Mouse (Mus musculus): ENCODE data around the gene Chd3.

Chd3 gene

DNA sequence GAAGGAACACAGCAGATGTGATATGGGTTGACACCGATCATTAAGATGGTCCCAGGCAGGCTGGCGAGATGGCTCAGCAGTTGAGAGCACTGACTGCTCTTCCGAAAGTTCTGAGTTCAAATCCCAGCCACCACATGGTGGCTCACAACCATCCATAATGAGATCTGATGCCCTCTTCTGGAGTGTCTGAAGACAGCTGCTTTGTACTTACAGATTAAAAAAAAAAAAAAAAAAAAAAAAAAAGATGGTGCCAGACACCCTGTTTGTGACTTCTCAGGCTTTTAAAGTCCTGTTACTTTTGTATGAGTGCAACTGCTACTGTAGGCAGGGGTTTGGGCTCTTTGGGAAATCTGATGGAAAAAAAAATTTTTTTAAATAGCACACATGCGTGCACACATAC is 19.5 kb upstream of the Chd3 start:
- no peak for DNase-seq

DNA sequence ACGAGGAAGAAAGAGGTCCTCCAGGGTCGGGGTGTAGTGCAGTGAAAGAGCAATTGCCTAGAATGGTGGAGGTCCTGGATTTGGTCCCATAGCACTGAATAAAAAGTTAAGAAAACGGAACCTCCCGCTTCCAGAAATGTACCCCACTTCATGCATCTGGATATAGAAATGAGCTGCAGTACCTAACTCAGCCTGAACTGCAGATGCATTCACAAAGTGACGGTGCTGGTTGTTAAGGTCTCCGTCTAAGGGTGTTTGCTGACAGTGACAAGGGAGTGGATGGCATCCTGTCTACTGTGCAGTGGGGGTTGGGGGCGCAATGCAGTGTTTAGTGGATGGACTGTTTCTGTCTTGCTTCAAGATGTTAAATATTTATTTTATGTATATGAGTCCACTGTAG is 17.6 kb upstream of the Chd3 start:
- DNase-seq: no peak

DNA sequence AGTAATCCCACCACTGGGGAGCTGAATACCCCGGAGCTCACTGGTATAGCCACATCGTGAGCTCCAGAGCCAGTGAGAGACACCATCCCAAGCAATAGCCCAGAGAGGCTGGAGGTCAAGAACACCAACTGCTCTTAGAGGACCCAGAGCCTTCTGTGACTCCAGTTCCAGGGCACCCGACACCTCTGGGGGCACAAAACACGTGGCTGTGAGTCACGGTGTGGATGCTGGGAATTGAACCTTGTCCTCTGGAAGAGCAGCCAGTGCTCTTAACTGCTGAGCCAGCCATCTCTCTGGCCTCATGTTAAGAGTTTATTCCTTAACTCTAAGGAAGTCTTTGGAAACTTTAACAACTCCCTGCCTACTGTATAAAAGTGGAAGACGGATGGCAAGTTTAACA is 15.8 kb upstream of the Chd3 start:
- DNase-seq: peak; percentile 78

DNA sequence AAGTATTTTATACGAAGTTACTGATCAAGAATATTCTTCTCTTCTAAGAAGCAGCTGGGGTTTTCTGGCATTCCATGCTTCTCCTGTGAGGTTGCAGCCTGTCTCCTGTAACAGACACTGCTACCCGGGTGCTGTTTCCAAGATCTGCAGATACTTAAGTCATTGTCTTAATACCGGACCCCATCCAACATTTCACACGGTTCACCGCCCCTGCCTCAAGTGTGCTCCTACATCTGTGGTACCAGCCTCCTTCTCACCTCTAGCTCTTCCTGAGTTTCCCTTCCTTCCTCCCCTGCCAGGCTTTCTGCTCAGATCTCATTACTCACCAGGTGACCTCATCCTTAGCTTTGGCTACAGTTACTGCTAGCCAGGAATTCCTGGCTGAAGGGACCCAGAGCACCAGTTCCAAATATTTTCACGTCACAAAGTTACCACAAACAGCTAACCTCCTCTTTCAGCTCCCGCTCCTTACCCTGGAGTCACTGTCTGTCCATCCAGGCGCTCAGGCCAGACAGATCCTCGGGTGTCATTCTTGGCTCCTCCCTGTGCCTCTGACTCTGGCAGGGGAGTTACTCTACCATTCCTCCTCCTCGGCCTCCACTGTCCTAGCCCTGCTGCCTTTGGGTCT is 13.4 kb upstream of the Chd3 start:
- DNase-seq: peak; percentile 17

DNA sequence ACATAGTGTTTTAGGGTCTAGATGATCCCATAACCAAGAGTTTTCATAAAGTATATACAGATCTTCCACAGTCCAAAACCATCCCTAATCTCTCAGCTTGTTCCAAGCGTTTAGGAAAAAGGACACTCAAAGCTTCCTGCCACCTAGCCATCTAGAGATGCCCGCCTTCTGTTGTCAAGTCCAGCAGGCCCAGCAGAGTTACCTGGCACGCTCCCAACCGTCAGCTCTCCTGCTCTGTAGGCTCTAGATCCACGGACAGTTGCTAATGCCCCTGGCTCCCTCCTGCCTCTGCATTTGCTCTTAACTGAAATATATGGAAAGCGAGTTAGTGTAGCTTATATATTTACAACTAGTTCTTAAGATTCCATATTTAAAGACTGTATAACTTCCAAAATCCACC is 12.2 kb upstream of the Chd3 start:
- no peak for DNase-seq

DNA sequence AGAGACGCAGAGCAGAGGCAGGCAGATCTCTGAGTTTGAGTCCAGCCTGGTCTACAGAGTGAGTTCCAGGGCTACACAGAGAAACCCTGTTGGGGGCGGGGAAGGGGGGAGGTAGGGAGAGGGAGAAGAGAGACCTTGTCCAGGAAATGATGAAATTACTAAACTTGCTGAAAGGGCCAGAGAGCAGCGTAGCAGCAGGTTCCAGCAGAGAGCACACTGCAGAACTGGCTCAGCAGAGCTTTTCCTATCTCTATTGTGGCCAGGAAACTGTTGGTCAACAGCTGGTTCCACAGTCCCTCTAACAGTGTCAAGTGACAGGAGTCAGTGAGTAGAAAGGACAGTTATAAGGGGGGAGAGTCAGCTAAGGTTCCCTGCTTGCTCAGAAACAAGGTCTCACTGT is 10.4 kb upstream of the Chd3 start:
- no peak for DNase-seq

DNA sequence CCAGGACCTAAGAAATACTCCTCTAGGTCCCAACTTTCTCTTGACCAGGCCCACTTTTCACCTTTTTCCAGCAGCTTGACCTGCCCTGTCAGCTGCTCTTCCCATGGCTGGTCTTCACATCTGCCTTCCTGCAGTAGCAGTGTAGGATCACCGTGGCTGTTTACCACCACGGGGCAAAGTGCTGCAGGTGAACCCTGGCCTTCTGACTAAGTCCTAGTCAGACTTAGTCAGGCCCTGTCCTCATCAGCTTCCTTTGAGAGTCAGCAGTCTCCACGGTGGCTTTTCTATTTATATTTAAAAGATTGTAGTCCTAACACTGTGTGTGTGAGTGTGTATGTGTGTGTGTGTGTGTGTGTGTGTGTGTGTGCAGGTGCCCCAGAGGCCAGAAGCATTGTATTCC is 8.6 kb upstream of the Chd3 start:
- DNase-seq: peak; percentile 64

DNA sequence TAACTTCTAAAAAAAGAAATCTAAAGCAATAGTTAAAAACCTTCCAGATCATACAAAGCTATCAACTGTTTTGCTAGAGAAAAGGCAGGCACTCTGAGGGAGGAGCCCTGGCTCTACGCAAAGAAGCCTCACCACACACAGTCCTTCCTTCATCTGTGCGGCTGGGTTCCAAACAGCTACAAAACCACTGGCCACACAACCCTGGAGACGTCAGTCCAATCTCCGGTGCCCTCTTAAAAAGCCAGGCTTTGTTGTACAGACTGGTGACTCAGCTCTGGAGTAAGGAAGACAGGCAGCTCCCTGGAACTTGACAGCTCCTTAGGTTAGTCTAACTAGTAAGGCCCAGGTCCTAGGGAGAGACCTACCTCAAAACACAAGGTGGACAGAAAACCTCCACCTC is 6.4 kb upstream of the Chd3 start:
- DNase-seq: no peak

DNA sequence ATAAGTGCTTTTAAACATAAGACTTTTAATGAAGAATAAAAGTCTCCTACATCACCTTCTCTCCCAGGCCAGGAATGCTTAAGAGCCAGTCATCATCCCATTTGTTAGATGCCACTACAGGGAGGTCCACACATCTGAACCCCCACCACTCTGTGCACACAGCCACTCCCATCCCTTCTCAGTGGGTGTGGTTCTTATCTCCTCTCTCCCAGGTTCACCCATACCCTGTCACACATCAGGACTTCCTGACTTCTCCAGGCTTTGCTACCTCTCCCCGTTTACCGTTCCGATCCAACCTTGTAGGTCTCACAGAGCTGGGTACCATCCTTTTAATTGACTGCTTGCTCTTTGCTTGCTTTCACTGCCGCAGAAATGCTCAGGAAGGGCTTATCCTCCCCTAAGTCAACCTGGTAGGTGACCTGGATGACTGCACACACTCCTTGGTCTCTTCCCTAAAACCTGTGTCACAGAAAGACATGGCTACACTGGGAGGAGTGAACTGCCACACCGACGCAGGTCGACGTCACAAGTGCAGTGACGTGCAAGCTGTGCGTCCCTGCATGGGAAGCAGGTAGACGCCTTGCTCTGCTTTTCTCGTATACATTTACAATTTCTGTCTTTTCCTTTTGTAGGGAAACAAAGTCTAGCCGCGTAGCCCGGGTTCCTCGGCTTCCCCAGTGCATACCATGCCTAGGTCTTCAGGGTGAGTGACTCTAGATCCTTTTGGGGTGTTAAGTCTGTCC is 4.2 kb upstream of the Chd3 start:
- DNase-seq: no peak

DNA sequence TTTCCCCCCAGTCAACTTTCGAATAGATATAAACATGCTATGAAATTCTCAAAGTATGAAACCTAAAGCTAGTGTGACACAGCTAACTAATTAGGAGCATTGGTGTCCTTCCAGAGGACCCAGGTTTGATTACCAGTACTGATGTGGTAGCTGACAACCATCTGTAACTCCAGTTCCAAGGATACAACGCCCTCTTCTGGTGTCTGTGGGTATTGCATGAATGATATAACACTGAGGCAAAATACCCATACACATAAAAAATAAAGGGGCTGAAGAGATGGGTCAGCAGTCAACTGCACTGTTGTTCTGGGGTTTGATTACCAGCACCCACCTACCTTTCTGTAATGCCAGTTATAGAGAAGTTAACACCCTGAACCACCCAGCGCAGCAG is 3.6 kb upstream of the Chd3 start:
- no peak for DNase-seq

DNA sequence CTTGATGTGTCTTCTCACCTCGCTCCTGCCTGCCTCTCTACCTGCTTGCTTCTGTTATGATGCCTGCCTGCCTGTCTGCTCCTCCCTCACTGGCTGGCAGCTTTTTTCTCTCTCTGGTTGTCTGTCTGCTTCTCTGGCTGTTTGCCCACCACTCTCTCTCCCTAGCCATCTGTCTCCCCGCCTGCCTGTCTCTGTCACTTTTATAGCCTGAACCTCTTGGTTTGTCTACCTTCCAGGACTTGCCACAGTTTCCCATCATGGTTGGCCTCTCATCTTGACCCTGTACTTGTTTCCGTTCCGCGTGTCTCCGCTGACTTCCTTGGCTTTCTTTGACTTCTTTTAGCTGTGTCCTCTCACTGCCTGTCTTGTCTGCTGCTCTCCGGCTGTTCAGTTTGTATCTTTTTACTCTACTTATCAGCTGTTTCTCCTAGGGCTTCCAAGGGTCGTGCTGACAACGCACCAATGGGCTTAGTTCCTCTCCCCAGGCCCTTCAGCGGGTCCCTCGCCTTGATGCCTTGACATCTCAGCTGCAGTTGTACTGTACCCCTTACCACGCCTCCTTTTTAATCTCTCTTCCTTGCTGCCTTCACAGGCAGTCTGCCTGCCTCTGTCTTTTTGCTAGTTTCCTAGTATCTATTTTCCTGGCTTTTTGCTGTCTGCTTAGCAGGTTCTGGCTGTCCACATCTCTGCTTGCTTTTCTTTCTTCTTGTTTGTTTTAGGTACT is 3.0 kb upstream of the Chd3 start:
- DNase-seq: no peak

DNA sequence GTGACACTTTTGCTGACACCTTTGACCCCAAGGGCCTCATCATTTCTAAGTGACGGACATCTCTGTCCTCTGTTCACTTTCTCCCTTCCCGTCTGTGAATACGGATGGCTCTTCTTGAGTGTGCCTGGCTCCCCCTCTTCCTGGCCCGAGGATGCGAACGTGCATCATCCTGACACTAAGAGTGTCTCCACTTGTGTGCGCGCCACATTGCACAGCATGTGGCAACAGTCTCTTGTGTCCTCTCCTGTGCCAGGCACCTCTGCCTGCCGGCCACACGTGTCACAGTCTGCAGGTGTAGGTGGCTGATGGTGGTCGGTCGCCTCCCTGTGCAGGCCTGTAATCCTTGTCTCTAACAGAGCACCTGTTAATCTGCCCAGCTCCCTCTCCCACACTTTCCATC is 2.4 kb upstream of the Chd3 start:
- DNase-seq: no peak

DNA sequence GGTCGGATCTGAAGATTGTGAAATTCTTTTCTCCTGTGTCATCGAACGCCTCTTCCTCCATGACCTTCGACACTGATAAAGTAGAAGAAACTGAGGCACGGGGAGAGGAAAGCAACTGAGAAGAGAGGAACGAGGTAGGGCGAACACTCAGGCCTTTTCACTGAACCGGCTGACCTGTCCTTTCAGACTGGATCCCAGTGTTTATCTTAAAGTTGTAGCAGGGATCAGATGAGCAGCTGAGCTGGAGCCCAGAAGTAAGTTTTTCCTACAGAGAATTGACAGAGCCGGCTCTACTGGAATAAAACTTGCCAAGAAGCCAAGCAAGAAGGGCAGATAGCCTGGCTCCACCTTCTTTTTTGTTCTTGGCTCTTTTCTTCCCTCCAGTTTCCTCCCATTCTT is 1.6 kb upstream of the Chd3 start:
- DNase-seq: no peak

DNA sequence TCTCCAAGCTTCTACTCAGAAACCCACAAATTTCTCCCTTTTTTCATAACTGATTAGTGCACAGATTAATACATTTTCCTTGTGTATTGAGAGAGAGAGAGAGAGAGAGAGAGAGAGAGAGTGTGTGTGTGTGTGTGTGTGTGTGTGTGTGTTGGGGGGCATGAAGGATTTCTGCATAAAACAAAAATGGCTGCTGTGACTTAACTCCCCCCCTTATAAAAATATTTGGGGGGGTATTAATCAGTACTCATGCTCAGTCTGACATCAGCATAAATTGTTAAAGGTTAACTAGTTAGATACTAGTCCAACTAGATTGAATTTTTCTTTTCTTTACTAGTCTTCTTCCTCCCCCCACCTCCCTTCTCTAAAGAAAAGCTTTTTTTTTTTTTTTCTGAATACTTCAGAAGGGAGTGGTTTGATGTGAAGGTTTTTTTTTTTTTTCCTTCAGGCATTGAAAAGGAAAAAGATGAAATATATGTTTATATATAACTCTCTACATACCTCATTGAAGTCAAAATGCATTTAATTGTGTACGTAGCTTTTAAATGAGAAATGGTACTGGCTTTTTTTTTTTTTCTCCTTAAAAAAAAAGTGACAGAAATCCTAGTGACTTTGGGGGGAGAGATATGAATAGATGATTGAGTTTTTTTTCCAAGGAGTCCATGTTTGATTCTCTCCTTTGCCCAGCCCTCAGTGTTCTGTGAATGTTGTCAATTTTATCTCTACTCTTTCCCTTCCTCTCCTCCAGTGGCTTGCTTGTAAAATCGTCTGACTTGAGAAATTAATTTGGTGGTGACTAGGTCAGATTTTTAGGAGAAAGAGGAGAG is 997 bp upstream of the Chd3 start:
- DNase-seq: no peak

DNA sequence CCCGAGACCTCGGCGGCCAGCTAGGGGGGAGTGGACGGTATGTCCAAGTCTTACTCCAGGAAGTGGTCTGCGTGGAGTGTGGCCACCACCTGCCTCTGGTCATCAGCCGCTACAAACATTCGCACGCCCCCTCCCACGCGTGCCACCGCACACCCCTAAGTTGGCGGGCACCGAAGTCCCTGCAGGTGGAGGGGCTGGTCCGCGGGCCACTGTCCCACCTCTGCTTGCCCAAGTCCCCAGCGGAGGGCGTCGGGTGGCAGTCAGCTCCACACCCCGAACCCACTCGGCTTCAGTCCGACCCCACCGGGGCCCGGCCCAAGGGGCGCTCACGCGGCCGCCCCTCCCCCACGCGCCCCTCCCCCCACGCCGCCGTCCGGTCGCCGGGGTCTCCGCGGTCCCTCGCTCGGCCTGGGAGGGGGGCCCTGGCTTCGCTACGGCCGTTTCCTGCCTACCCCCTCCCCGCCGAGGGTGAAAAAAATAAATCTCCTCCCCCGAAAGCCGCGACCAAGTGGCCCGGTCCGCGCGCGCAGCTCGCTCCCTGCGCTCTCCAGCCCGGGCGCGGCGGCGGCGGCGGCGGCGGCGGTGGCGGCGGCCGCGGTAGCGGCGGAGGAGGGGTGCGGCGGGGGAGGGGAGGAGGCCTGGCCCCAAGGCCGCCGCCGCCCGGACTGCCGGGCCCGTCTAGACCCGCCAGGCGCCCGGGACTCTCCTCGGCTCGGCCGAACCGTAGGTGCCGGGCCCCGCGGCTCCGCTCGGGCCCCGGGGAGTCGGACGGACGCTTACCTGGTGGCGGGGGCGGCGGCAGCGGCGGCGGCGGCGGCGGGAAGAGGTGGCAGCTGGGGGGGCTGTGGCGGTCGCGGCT is 621 bp downstream of the Chd3 start:
- peak; percentile 62 for DNase-seq

DNA sequence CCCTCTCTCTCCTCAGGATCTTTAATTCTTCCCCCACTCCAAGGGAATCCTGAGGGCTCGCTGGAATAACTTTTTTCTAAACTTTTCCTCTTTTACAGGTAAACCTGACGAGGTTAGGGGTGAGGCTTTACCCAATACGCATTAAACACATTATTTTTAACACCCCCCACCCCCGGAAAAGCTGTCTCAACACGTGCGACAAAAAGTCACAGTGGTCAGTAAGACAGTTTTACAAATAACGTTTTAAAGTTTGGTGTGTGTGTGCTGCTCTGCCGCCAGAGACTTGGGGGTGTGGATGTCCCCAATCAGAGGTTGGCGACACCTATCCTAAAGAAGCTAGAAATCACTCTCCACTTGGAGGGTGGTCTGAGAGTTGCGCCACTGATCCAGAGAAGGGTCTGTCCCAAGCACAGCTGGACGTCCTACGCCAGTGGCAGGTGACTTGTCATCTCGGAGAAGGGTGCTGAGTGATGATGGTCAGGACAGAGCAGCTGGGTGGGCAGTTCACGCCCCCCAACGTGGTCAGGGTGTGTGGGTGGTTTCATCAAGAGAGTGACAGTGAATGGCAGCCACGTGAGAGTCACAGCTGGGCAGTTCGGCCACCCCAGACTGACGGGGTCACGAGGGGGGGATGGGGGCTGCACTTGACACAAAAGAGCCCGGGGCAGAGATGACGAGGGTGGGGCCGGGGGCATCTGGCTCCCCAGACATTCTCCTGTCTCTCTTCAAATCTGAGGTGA is 1.4 kb downstream of the Chd3 start:
- DNase-seq: peak; percentile 54

DNA sequence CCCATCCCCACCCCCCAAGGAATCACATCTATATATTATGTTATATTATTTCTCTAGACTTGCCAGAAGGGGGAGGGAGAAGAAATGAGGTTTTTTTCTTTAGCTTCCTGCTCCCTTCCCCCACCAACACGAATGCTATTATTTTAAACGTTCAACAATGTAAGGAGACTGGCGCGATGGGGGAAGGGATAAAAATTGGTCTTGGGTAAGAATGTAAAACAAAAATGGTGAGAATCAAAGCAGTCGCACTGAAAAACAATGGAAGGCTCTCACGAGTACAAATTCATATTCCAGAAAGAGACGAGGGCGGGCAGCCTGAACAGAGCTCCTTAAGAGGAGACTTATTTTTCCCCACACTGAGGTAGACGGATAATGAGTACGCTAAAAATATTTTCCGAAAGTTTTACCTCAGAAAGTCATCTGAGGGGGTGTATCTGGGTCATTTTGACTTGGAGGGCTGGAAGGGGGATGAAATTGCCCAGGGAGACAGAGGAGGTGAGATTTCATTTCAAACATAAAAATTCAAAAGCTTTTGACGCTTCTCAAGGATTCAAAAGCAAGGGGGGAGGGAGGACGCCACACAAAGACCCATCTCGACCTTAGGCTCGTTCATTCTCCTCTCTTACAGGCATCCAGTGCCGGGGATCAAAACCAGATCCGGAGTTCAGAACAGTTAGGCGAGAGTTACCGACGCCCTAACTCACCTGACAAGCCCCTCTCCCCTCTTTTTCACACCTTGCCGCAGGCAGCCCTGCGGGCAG is 2.2 kb downstream of the Chd3 start:
- peak; percentile 51 for DNase-seq

DNA sequence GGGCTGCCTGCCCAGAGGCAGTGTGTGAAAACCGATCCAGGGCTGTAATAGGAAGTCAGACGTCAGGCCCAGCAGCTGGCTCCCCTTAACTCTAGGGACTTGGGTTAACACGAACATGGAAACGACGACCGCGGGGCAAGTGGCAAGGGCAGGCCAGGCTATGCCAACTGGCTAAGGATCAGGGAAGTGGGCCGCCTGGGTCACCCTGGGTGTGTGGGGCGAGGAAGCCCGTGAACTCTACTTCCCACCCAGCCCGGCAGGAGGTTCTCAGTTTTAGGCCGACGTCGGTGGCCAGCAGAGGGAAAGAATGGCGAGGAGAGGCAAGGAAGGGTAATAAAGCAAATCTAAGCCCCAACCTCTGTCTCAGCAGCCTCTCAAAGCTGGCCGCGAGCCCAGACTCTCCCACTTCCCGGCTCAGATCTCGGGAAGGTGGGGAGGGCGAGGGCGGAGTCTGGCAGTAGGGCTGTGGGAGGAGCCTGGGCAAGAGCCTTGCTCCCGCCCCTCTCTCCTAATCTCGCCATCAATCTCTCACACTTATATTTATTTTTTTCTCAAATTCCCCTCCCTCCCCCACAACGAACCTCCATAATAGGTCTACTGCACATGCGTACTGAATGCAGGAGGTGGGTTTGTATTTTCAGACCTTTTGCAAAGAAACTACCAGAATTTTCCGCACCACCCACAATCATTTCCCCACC is 2.9 kb downstream of the Chd3 start:
- DNase-seq: peak; percentile 96

DNA sequence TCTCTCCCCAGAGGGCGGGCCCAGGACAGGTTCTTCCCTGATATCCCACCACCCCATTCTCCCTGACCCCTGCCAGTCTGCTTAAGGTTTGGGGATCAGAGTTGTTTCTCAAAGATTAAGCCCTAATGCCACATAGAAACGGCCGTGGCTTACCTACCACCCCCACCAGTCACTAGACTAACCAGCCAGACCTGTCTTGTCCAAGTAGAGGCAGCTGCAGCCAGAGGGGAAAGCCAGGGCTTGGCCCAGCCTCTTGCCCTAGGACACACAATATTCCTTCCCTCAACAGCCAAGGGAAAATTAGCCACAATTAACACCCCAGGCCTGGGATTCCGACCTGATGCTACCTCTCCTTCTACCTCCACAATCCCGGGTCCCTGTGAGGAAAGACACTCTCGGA is 3.5 kb downstream of the Chd3 start:
- no peak for DNase-seq

DNA sequence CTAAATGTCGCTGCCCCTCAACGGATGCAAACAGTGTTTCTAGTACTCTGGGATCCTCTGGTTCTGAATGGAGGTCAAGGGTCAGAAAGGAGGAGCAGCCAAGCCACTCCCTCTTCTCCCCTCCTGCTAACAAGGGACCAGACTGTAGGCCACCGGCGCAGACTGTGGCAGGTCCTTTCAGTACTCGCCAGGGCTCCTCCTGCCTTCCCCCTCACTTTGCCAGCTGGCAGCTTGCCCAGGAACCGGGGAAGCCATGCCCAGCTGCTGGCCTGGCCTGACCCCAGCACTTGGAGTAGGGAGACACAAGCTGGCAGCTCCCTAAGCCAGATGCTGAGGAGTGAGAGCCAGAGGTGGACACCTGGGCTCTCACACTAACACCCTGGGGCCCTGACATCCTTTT is 4.3 kb downstream of the Chd3 start:
- peak; percentile 97 for DNase-seq

All from kidney, adult 18-20 months (tissue).